Mouse (Mus musculus): Measurements from ENCODE around the gene Ppef2. TPM values are rescaled to one million over a fixed set of nuclear protein-coding genes. Genes with fewer than 3 reads are reported as not detected.

Ppef2 gene
- total and polyA plus RNA-seq, 2 experiments from 2014 or later, result 0.43 to 1.5 TPM

DNA sequence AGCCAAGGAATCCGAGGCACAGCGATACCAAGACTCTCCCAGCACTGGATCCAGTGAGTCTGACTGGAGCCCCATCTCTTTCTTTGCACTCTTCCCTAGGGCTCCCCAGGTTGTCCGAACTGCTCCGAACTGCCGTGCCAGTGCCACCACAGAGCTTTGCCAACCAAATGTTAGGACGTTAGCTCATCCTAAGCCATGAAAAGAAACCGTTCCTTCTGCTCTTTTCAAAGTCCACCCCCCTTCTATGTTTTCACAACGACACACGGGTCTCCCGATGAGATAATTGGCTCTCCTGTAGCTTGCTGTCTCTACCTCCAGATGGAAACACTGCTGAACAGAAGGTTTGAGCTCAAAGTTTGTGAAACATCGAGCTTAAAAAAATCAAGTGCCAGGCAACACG is 15.3 kb downstream of the Ppef2 start:
- H3K4me3 ChIP-seq (ENCODE audit: low read length), result no peak overlapping the region
- H3K36me3 ChIP-seq (ENCODE audit: insufficient read depth, low read length), result no peaks in the 10 kb centered on the region
- DNase-seq (ENCODE audit: low spot score), result no peak
- WGBS, result 80% methylated on average over 12 of the region's 12 CpGs
- H3K9me3 ChIP-seq (ENCODE audit: low read length), result no peaks in the 10 kb centered on the region
- H3K4me1 ChIP-seq (ENCODE audit: insufficient read depth, low read length), result no peaks in the 10 kb centered on the region
- no peak for TF ChIP-seq CTCF (IDR thresholded peaks at IDR 0.05; ENCODE audit: low read depth)
- H3K27me3 ChIP-seq (ENCODE audit: insufficient read depth, low read length), result no peaks in the 10 kb centered on the region
- H3K4me2 ChIP-seq (ENCODE audit: low read depth, low read length), result no peak overlapping the region
- H3K9ac ChIP-seq (replicated peaks; ENCODE audit: low read length), result no peak overlapping the region
- no peak overlapping the region for H3K27ac ChIP-seq
- no peak for ATAC-seq

DNA sequence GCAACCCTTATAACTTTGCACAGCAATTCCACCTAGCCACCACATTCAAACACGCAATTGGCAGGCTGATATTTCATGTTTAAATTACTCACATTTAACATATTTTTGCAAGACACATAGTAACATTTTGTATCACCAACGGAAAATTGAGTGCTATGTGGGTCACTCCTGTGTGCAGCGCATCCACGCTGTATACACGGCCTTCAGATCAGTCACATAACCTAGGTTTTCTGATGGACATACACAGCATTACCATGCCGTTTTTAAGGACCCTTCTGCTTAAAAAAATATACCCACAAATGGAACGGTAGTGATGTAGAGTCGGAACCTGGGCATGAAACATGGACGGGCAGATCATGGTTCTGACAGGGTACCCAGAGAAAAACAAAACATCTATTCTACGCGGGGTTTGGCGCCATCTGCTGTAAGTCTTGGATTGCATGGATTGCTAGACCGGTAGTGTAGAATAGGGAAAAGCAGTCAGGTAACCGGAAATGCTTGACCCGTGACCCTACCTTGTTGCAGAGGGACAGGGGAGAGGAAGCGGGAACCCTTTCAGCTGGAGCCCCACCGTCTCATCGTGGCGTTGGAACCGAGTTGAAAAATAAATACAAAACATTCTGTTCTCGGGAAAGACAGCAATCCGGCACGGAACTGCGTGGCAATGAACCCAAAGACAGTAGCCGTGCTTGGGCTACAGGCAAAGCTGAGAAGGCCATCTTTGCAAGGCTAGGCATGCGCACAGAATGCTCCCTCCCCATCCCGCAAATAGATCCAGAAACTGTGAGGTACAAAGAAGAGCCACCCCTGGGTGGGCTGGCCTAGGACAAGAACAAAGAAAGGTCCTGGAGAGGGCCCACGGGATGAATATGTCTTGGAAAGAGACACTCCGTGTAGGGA is 16.5 kb downstream of the Ppef2 start:
- Histone ChIP-seq H3K9ac (replicated peaks; ENCODE audit: low read length) (no peak overlapping the region), H3K9me3 (ENCODE audit: low read length) (no peaks in the 10 kb centered on the region), H3K27me3 (ENCODE audit: insufficient read depth, low read length) (no peaks in the 10 kb centered on the region), H3K4me3 (ENCODE audit: low read length) (no peak overlapping the region), H3K4me2 (ENCODE audit: low read depth, low read length) (peak overlapping the region; percentile 19; the same call in 1 of the 2 replicates), H3K27ac (no peak overlapping the region), H3K4me1 (ENCODE audit: insufficient read depth, low read length) (no peaks in the 10 kb centered on the region), H3K36me3 (ENCODE audit: insufficient read depth, low read length) (no peaks in the 10 kb centered on the region)
- WGBS, result 39% methylated on average over 29 of the region's 29 CpGs
- peak; percentile 86 for TF ChIP-seq CTCF (IDR thresholded peaks at IDR 0.05; ENCODE audit: low read depth)
- ATAC-seq (peak; percentile 83), DNase-seq (ENCODE audit: low spot score) (peak; percentile 87)

DNA sequence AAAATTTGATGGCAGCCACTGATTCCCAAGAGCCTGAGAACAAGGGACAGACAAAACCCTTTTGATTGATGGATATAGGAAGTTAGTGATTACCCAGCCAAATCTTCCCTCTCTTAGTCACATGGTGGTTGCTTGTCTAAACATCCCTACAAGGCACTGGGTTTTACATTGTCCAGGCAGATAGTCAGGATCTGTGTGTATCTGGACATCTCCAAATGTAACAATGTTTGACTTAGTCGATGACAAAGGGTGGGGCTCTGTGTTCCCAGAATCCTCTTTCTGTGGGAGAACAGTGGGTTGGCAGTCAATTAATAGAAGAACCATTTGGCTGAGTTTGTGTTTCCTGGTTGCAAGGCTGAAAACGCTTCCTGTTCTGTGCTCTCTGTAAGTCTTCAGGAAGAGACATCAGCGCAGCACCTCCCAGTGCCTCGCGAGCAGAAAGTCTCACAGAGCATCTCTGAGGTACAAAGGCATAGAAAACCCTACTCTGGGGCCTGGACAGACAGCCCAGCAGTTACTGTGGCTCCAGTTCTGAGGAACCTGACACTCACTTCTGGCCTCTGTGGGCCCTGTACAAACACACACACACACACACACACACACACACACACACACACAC is 21.0 kb downstream of the Ppef2 start:
- ATAC-seq (peak; percentile 8; the same call in 1 of the 2 replicates), DNase-seq (ENCODE audit: low spot score) (no peak)
- H3K27me3 ChIP-seq (ENCODE audit: insufficient read depth, low read length), result no peaks in the 10 kb centered on the region
- no peaks in the 10 kb centered on the region for H3K9me3 ChIP-seq (ENCODE audit: low read length)
- H3K9ac ChIP-seq (replicated peaks; ENCODE audit: low read length), result no peak overlapping the region
- no peak overlapping the region for H3K4me2 ChIP-seq (ENCODE audit: low read depth, low read length)
- no peak for TF ChIP-seq CTCF (IDR thresholded peaks at IDR 0.05; ENCODE audit: low read depth)
- H3K4me3 ChIP-seq (ENCODE audit: low read length), result no peak overlapping the region
- H3K27ac ChIP-seq, result no peak overlapping the region
- no peaks in the 10 kb centered on the region for H3K4me1 ChIP-seq (ENCODE audit: insufficient read depth, low read length)
- WGBS, result 71% methylated on average over 5 of the region's 5 CpGs
- no peaks in the 10 kb centered on the region for H3K36me3 ChIP-seq (ENCODE audit: insufficient read depth, low read length)

DNA sequence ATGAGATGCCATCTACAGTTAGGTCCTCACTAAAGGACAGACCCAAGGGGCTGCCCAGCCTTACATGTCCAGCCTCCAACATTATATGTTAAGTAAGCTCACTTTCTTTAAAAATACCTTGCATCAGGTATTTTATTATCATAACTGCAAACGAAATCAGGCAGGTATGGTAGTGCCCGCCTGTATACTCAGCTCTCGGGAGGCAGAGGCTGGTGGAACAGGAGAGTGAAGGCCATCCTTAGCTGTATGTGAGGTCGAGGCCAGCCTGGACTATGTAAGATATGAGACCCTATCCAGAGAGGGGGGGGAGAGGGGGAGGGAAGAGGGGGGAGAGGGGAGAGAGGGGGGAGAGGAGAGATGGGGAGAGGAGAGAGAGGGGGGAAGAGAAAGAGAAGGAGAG is 22.7 kb downstream of the Ppef2 start:
- Histone ChIP-seq H3K36me3 (ENCODE audit: insufficient read depth, low read length) (no peaks in the 10 kb centered on the region), H3K4me2 (ENCODE audit: low read depth, low read length) (no peak overlapping the region), H3K4me1 (ENCODE audit: insufficient read depth, low read length) (no peaks in the 10 kb centered on the region), H3K9me3 (ENCODE audit: low read length) (no peaks in the 10 kb centered on the region), H3K9ac (replicated peaks; ENCODE audit: low read length) (no peak overlapping the region), H3K27me3 (ENCODE audit: insufficient read depth, low read length) (no peaks in the 10 kb centered on the region), H3K27ac (no peak overlapping the region), H3K4me3 (ENCODE audit: low read length) (no peak overlapping the region)
- no peak for TF ChIP-seq CTCF (IDR thresholded peaks at IDR 0.05; ENCODE audit: low read depth)
- WGBS, result 89% methylated on average over 4 of the region's 4 CpGs
- DNase-seq (ENCODE audit: low spot score) (no peak), ATAC-seq (no peak)

DNA sequence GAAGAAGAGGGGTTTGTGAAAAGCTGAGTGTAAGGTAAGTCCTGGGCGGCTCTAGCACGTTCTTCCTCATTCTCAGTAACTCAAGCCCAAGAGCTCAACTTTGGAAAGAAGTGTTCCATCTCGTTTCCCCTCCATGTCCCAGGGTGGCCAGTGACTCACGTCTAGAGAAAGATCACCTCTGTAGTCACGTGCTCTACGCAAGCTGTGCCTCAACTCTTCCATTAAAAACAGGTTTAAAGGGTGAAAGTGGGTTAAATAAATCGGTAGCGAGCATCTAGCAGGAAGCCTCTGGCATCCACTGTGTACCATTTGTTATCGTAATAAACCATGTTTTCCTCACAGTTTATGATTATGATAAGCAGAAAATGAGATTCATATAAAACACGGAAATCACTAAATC is 24.2 kb downstream of the Ppef2 start:
- Histone ChIP-seq H3K36me3 (ENCODE audit: insufficient read depth, low read length) (no peaks in the 10 kb centered on the region), H3K4me1 (ENCODE audit: insufficient read depth, low read length) (no peaks in the 10 kb centered on the region), H3K4me3 (ENCODE audit: low read length) (no peak overlapping the region), H3K9me3 (ENCODE audit: low read length) (no peaks in the 10 kb centered on the region), H3K9ac (replicated peaks; ENCODE audit: low read length) (no peak overlapping the region), H3K4me2 (ENCODE audit: low read depth, low read length) (no peak overlapping the region), H3K27me3 (ENCODE audit: insufficient read depth, low read length) (no peaks in the 10 kb centered on the region), H3K27ac (no peak overlapping the region)
- DNase-seq (ENCODE audit: low spot score), result no peak
- whole genome bisulfite sequencing, result 82% methylated on average over 10 of the region's 10 CpGs
- ATAC-seq, result no peak
- TF ChIP-seq CTCF (IDR thresholded peaks at IDR 0.05; ENCODE audit: low read depth), result no peak

DNA sequence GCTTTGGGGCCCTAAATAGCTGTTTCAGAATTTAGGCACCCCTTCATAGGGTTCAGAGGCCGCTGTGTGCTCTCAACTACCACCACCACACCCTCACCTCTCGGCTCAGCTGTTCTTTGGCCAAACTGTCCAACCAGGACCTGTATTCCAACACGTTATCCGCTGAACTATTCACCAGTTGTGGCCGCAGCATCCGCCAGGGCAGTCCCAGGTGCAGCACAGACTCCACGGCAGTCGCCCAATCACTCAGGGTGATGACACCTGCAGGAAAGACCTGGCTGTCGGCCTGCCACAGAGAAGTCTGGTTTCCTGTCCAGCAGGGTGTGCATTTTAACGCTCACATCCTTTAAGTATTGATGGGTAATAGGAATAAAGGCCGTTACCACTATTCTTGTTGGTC is 25.8 kb downstream of the Ppef2 start:
- TF ChIP-seq CTCF (IDR thresholded peaks at IDR 0.05; ENCODE audit: low read depth), result no peak
- H3K9me3 ChIP-seq (ENCODE audit: low read length), result no peaks in the 10 kb centered on the region
- whole genome bisulfite sequencing, result 86% methylated on average over 11 of the region's 11 CpGs
- ATAC-seq (no peak), DNase-seq (ENCODE audit: low spot score) (no peak)
- H3K4me2 ChIP-seq (ENCODE audit: low read depth, low read length), result no peak overlapping the region
- H3K27ac ChIP-seq, result no peak overlapping the region
- H3K4me1 ChIP-seq (ENCODE audit: insufficient read depth, low read length), result no peaks in the 10 kb centered on the region
- H3K36me3 ChIP-seq (ENCODE audit: insufficient read depth, low read length), result no peaks in the 10 kb centered on the region
- H3K27me3 ChIP-seq (ENCODE audit: insufficient read depth, low read length), result no peaks in the 10 kb centered on the region
- no peak overlapping the region for H3K9ac ChIP-seq (replicated peaks; ENCODE audit: low read length)
- no peak overlapping the region for H3K4me3 ChIP-seq (ENCODE audit: low read length)

DNA sequence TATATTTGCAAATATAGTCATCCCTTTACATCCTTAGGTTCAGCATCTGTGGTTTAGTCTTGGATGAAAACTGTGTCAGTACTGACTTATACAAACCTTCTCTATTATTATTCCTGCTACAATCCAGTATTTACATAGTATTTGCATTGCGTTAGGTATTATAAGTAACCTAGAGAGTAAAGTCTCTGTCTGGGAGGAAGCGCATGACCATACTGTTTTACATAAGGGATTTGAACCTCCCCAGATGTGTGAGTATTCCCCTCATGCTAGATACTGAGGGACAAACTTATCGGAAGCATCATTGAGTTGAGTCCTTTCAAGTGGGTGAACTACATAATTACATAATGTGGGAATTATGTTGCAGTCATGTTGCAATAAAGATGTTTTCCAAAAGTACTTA is 26.6 kb downstream of the Ppef2 start:
- H3K9ac ChIP-seq (replicated peaks; ENCODE audit: low read length), result no peak overlapping the region
- no peaks in the 10 kb centered on the region for H3K27me3 ChIP-seq (ENCODE audit: insufficient read depth, low read length)
- no peak for ATAC-seq
- no peaks in the 10 kb centered on the region for H3K4me1 ChIP-seq (ENCODE audit: insufficient read depth, low read length)
- 96% methylated on average over 3 of the region's 3 CpGs for WGBS
- no peak overlapping the region for H3K4me3 ChIP-seq (ENCODE audit: low read length)
- no peak overlapping the region for H3K4me2 ChIP-seq (ENCODE audit: low read depth, low read length)
- H3K36me3 ChIP-seq (ENCODE audit: insufficient read depth, low read length), result no peaks in the 10 kb centered on the region
- no peak for DNase-seq (ENCODE audit: low spot score)
- no peaks in the 10 kb centered on the region for H3K9me3 ChIP-seq (ENCODE audit: low read length)
- TF ChIP-seq CTCF (IDR thresholded peaks at IDR 0.05; ENCODE audit: low read depth), result no peak
- no peak overlapping the region for H3K27ac ChIP-seq
